Mouse (Mus musculus) ovary, adult 2 months (tissue): ENCODE measurements around the gene 4930415L06Rik. TPM values are rescaled to one million over a fixed set of nuclear protein-coding genes. Genes with fewer than 3 reads are reported as not detected.

Experiments used
- polyA plus RNA-seq: library from polyadenylated mRNA; depleted of rRNA; stranded (reverse); fragments of >200 nt; gene quantifications from 2 replicates; pipeline ENCODE4 v1.2.3, GENCODE M21; 2012; rRNA removed

The 4930415L06Rik gene
- not detected in 2 replicates for polyA plus RNA-seq

GRCm38 (mm10) chrX:89932752-89933151, at the start of gene 4930415L06Rik:
Gene 4930415L06Rik, minus strand, starts transcription at chrX:89932852.

Other genes with a start within 250 kb of the 4930415L06Rik start
- gene 4932429P05Rik, start 180.6 kb downstream of the 4930415L06Rik start, polyA plus RNA-seq: not detected in 2 replicates